Mouse (Mus musculus) cortical plate, adult 2 months (tissue): ENCODE measurements around the gene Tead4.

ENCODE experiments used
- CTCF ChIP-seq: fragments of 200-500 bp; IDR thresholded peaks from 2 replicates; pipeline ENCODE4 v1.5.1; 2011; ENCODE audit warnings: mild to moderate bottlenecking, control low read depth, low read length; ENCODE audit not compliant: insufficient read depth; ENCODE audit errors: extremely low read depth
- POLR2A ChIP-seq: fragments of 200-500 bp; IDR thresholded peaks from 2 replicates; pipeline ENCODE4 v1.6.1; 2011; ENCODE audit warnings: mild to moderate bottlenecking, low read length, control low read depth; ENCODE audit not compliant: insufficient read depth; ENCODE audit errors: extremely low read depth

DNA sequence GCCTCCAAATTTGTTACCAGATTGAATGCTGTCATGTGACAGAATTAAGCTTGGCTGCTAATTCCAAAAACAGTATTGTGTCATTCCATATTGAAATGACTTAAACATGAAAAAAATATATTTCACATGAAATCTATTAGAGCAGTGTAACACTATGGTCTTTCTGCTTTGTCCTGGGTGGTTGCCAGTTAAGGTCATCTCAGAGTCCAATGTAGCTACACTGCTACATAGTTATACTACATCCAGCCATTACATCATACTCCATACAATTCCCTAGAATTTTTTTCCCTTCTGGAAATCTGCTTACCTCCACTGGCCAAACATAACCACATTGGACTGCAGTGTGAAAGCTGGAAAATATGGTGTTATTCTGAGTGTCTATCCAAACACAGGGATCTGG is 77.5 kb downstream of the Tead4 start:
- no peak for TF ChIP-seq CTCF
- no peak for TF ChIP-seq POLR2A
